Mouse (Mus musculus) forebrain, embryonic 13.5 days (tissue): Measurements from ENCODE around the gene Pde4a. TPM values are rescaled to one million over a fixed set of nuclear protein-coding genes. Genes with fewer than 3 reads are reported as not detected.

Experiments
- ATAC-seq: fragments of 200-750 bp; cut with Nextera tagmentation; 2 replicates; pipeline ENCODE4 v1.8.0; 2017
- H3K27ac ChIP-seq: fragments of 300-500 bp; sonication (generic); 2 replicates; pipeline ENCODE4 v1.5.1; 2015; ENCODE audit warnings: inconsistent platforms, mild to moderate bottlenecking, moderate library complexity
- H3K27me3 ChIP-seq: fragments of 300-500 bp; sonication (generic); 2 replicates; pipeline ENCODE4 v1.6.1; 2015; ENCODE audit warnings: mild to moderate bottlenecking, inconsistent platforms
- H3K36me3 ChIP-seq: fragments of 300-500 bp; sonication (generic); 2 replicates; pipeline ENCODE4 v1.6.1; 2015; ENCODE audit warnings: mild to moderate bottlenecking, inconsistent platforms; ENCODE audit not compliant: poor library complexity, severe bottlenecking
- H3K4me1 ChIP-seq: fragments of 300-500 bp; sonication (generic); 2 replicates; pipeline ENCODE4 v1.6.1; 2015; ENCODE audit warnings: inconsistent platforms
- H3K4me2 ChIP-seq: fragments of 300-500 bp; sonication (generic); 2 replicates; pipeline ENCODE4 v1.6.1; 2015; ENCODE audit warnings: inconsistent platforms, mild to moderate bottlenecking, moderate library complexity
- H3K4me3 ChIP-seq: fragments of 300-500 bp; sonication (generic); 2 replicates; pipeline ENCODE4 v1.5.1; 2015; ENCODE audit warnings: mild to moderate bottlenecking, inconsistent platforms
- H3K9ac ChIP-seq: fragments of 300-500 bp; sonication (generic); 2 replicates; pipeline ENCODE4 v1.6.1; 2015; ENCODE audit warnings: mild to moderate bottlenecking, inconsistent platforms
- H3K9me3 ChIP-seq: fragments of 300-500 bp; sonication (generic); replicated peaks from 2 replicates; pipeline ENCODE4 v1.6.1; 2016; ENCODE audit warnings: inconsistent platforms
- WGBS: fragments of 180-500 bp; shearing (Covaris S2); methylation state at CpG from one replicate; pipeline ENCODE4 v1.1.7; 2015; 5-methylcytosine and 5-hydroxymethylcytosine counted together
- polyA plus RNA-seq: library from polyadenylated mRNA; unstranded; fragments of >200 nt; fragmentation: Nextera tagmentation; extraction: Ambion mirVana; gene quantifications from 2 replicates; pipeline ENCODE4 v1.2.1, GENCODE M21; 2015

The Pde4a gene
- polyA plus RNA-seq, 1 experiment from 2014 or later: 15.7 TPM

DNA sequence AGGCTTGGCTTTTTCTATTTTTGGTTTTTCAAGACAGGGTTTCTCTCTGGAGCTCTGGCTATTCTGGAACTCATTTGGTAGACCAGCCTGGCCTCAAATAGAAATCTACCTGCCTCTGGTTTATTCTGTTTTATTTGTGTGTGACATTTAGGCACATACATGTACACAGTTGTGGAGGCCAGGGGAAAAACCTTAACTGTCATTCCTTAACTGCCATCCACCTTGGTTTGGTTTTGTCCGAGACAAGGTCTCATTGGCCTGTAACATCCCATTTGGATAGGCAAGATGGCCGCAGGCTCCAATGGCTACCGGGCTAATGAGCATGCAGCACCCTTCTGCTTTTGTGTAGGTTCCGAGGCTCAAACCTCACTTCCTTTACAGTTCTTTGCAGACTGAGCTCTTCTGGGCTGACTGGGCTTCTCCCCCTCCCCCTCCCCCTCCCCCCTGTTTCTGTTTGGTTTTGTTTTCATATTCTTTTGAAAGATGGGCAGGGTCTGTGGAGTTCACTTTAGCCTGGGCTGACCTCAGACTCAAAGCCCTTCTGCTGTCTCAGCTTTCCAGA, 30.1 kb upstream of the Pde4a start:
- ATAC-seq: no peak
- no peak overlapping the region for H3K9ac ChIP-seq
- WGBS: 79% methylated on average over 4 of the region's 4 CpGs

DNA sequence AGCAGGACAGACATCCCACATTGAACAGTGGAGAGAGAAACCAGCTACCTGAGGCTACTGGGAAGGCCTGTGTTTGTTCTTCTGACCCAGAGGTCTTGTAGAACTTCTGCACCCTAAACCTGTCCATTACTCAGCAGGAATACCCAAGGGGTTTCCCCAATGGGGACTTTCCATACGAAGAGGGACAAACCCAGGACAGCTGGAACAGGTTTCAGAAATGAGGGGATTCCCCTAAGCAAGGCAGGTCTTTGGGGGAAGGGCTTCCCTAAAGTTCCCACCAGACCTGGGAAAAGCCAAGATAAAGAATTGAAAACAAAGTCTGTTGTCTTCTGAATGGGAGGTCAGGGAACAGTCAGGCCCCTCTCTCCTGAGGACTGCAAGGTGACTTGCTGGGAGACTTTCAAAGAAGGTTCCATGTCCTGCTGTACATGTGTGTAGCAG, 29.6 kb upstream of the Pde4a start:
- peaks cover 44% of the 10 kb centered on the region for H3K36me3 ChIP-seq
- H3K4me3 ChIP-seq: no peak overlapping the region
- no peak overlapping the region for H3K4me2 ChIP-seq
- H3K9me3 ChIP-seq: no peaks in the 10 kb centered on the region
- no peak overlapping the region for H3K27ac ChIP-seq
- WGBS: 77% methylated on average over 1 of the region's 1 CpGs
- no peaks in the 10 kb centered on the region for H3K4me1 ChIP-seq
- no peak overlapping the region for H3K9ac ChIP-seq
- no peak for ATAC-seq
- no peaks in the 10 kb centered on the region for H3K27me3 ChIP-seq

More for the DNA sequence above, 30.1 kb upstream of the Pde4a start:
- H3K4me1 ChIP-seq: peaks cover 3% of the 10 kb centered on the region
- H3K36me3 ChIP-seq: peaks cover 39% of the 10 kb centered on the region
- H3K4me3 ChIP-seq: no peak overlapping the region
- no peak overlapping the region for H3K4me2 ChIP-seq
- H3K27me3 ChIP-seq: no peaks in the 10 kb centered on the region
- no peak overlapping the region for H3K27ac ChIP-seq
- H3K9me3 ChIP-seq: no peaks in the 10 kb centered on the region

DNA sequence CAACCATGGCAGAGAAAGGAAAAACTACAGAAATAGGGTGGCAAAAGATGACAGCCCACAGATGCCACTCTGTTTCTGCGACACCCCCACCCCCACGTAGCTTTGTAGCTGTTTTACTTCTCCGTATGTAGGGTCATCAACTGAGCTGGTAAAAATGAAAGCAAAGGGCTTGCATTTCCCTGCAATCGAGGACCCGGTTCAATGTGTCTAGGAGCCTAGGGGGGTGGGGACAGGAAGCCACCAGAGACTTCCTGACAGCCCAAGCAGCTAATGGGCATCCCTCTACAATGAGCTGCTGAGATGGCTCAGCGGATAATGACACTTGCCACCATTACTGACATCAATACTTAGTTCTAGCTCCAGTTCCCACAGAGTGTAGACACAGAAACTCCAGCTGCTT, 29.1 kb upstream of the Pde4a start:
- H3K4me3 ChIP-seq: no peak overlapping the region
- no peaks in the 10 kb centered on the region for H3K27me3 ChIP-seq
- ATAC-seq: no peak
- H3K4me1 ChIP-seq: no peaks in the 10 kb centered on the region
- H3K9me3 ChIP-seq: no peaks in the 10 kb centered on the region
- peaks cover 49% of the 10 kb centered on the region for H3K36me3 ChIP-seq
- H3K4me2 ChIP-seq: no peak overlapping the region
- 96% methylated on average over 6 of the region's 6 CpGs for WGBS
- no peak overlapping the region for H3K27ac ChIP-seq
- H3K9ac ChIP-seq: no peak overlapping the region

DNA sequence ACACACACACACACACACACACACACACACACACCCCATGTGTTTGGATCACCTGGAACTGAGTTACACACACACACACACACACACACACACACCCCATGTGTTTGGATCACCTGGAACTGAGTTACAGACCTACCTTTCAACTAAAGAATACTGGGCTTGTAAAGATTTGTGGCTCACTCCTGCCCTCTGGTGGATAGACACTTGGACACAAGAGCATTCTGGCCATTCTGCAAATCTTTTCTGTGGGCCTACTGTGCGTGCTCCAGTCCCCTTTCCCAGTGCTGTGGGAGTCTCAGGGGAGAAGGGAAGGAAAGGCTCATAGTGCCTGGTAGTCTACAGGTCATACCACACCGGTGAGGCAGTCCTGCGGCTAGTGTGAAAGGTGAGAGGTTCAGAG, 28.3 kb upstream of the Pde4a start:
- Histone ChIP-seq H3K27me3 (no peaks in the 10 kb centered on the region), H3K9me3 (no peaks in the 10 kb centered on the region), H3K36me3 (peaks cover 57% of the 10 kb centered on the region), H3K4me2 (no peak overlapping the region), H3K9ac (no peak overlapping the region), H3K4me1 (no peaks in the 10 kb centered on the region), H3K4me3 (no peak overlapping the region), H3K27ac (no peak overlapping the region)
- peak; percentile 48; the same call in 1 of the 2 replicates for ATAC-seq
- 53% methylated on average over 3 of the region's 3 CpGs for WGBS

DNA sequence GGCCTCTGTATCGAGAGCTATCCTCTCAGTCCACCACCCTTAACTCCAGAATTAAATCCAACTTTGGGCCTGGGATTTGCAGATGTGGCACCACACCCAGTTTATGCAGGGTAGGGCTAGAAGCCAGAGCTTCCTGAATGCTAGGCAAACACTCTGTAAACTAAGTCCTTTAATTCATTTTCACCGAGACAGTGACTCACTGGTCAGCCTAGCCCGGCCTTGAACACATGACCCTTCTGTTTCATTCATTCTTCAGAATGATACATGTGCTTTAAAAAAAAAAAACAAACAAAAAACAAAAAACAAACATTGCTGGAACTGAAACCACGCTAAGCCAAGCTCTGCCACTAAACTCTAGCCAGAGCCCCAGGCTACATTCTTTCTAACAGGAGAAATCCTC, 27.1 kb upstream of the Pde4a start:
- 89% methylated on average over 4 of the region's 4 CpGs for WGBS
- no peak overlapping the region for H3K27ac ChIP-seq
- H3K4me2 ChIP-seq: no peak overlapping the region
- no peak for ATAC-seq
- H3K36me3 ChIP-seq: peaks cover 69% of the 10 kb centered on the region
- H3K9ac ChIP-seq: no peak overlapping the region
- H3K27me3 ChIP-seq: no peaks in the 10 kb centered on the region
- no peaks in the 10 kb centered on the region for H3K4me1 ChIP-seq
- no peak overlapping the region for H3K4me3 ChIP-seq
- H3K9me3 ChIP-seq: no peaks in the 10 kb centered on the region

DNA sequence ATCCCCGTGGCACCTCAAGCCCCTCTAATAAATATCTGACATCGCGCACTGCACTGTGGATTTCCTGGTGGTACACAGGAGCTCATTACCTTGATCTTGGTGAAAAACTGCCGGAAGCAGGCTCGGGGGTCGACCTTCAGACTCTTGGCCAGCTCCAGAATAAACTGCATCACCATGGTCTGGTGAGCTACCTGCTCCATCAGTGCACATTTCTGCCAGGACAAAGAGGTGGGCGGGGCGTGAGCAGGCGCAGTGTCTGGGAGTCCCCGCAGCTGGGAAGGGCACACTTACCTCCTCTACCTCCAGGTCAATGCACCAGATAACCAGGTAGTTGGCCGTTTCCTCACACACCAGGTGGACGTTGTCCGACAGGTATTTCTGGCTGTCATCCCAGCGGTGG, 23.6 kb upstream of the Pde4a start:
- H3K4me1 ChIP-seq: peaks cover 8% of the 10 kb centered on the region
- no peaks in the 10 kb centered on the region for H3K27me3 ChIP-seq
- no peak overlapping the region for H3K4me3 ChIP-seq
- H3K9me3 ChIP-seq: no peaks in the 10 kb centered on the region
- H3K9ac ChIP-seq: no peak overlapping the region
- no peak overlapping the region for H3K27ac ChIP-seq
- ATAC-seq: no peak
- peaks cover 94% of the 10 kb centered on the region for H3K36me3 ChIP-seq
- WGBS: 95% methylated on average over 14 of the region's 14 CpGs
- H3K4me2 ChIP-seq: no peak overlapping the region

DNA sequence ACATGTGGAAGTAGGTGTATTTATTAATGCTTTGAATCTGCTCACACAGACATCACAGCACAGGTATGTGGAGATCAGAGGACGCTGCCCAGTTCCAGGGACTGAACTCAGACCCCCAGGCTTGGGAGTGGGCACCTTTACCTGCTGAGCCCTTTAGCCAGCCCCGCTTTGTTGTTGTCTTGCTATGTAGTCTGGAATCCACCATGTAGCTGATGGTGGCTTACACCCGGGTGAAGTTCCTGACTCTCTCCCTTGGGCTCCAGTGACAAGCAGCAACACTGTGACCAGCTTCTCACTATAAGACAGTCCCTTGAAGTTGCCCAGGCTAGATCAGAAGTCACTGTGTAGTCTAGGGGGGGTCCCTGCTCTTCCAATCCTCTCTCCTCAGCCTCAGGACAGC, 21.2 kb upstream of the Pde4a start:
- Histone ChIP-seq H3K9ac (no peak overlapping the region), H3K4me2 (no peak overlapping the region), H3K27ac (no peak overlapping the region), H3K36me3 (peaks cover 80% of the 10 kb centered on the region), H3K4me1 (peaks cover 33% of the 10 kb centered on the region), H3K4me3 (no peak overlapping the region), H3K9me3 (no peaks in the 10 kb centered on the region), H3K27me3 (no peaks in the 10 kb centered on the region)
- 93% methylated on average over 3 of the region's 3 CpGs for WGBS
- ATAC-seq: no peak

DNA sequence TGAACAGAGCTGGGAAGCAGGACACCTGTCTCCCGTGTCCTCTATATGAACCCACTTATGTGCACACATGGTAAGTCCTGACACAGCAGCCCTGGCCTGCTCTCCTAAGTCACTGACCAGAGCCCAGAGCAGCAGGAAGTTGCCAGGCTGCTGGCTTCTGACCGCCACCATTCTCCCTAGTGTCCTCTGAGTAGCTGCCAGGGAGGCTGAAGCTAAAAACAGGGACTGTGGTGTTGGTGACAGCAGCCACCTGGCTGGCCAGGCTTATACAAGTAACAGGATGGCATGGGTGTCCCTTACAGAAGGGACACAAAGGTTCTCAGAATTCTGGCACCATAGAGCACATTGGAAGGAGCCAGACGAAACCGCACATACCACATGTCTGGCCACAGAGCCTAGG, 20.1 kb upstream of the Pde4a start:
- Histone ChIP-seq H3K4me2 (no peak overlapping the region), H3K36me3 (peaks cover 70% of the 10 kb centered on the region), H3K27ac (no peak overlapping the region), H3K4me1 (peaks cover 33% of the 10 kb centered on the region), H3K27me3 (no peaks in the 10 kb centered on the region), H3K4me3 (no peak overlapping the region), H3K9me3 (no peaks in the 10 kb centered on the region), H3K9ac (no peak overlapping the region)
- 91% methylated on average over 4 of the region's 4 CpGs for WGBS
- ATAC-seq: no peak

DNA sequence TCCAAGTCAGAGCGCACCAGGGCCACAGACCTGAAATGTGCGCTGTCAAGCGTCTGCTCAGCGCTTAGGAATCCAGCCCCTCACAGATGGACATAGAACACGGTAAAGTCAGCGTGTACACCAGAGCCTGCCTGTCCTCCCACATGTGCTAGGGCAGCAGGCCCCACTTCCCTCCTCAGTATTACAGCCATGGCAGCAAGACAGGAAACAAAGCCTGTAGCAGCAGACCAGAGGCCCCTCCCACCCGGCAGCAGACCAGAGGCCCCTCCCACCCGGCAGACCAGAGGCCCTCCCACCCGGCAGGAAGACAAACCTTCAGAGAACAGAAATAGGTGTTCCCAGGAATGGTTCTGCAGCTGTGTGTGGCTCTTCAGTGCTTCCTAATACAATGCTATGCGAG, 18.8 kb upstream of the Pde4a start:
- H3K27me3 ChIP-seq: no peaks in the 10 kb centered on the region
- no peak for ATAC-seq
- H3K4me3 ChIP-seq: peak overlapping the region; percentile 3; the same call in 1 of the 2 replicates
- H3K9ac ChIP-seq: peak overlapping the region; percentile 51
- H3K9me3 ChIP-seq: no peaks in the 10 kb centered on the region
- H3K36me3 ChIP-seq: peaks cover 57% of the 10 kb centered on the region
- H3K4me1 ChIP-seq: peaks cover 33% of the 10 kb centered on the region
- 49% methylated on average over 10 of the region's 10 CpGs for WGBS
- H3K4me2 ChIP-seq: peak overlapping the region; percentile 94
- no peak overlapping the region for H3K27ac ChIP-seq

DNA sequence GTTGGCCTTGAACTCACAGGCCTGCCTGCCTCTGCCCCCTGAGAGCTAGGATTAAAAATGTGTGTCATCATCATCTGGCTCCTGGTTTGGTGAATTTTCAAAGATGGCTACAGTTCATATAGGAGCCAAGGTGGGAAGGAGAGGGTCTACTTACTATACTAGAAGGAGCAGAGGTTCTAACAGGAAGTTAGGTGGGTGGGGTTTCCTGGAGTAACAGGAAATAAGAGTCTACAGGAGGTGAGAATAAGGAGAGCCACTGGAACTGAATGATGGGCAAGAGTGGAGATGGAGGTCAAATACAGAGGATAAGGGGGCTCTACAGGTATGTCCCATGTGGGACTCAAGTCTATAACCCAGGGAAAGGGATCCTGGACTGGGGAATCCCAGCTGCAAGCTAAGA, 17.1 kb upstream of the Pde4a start:
- Histone ChIP-seq H3K27ac (no peak overlapping the region), H3K4me1 (peaks cover 39% of the 10 kb centered on the region), H3K9ac (peak overlapping the region; percentile 88), H3K27me3 (peaks cover 5% of the 10 kb centered on the region; the same call in 1 of the 2 replicates), H3K9me3 (no peaks in the 10 kb centered on the region), H3K4me3 (peak overlapping the region; percentile 91), H3K36me3 (peaks cover 40% of the 10 kb centered on the region), H3K4me2 (peak overlapping the region; percentile 94)
- no peak for ATAC-seq

DNA sequence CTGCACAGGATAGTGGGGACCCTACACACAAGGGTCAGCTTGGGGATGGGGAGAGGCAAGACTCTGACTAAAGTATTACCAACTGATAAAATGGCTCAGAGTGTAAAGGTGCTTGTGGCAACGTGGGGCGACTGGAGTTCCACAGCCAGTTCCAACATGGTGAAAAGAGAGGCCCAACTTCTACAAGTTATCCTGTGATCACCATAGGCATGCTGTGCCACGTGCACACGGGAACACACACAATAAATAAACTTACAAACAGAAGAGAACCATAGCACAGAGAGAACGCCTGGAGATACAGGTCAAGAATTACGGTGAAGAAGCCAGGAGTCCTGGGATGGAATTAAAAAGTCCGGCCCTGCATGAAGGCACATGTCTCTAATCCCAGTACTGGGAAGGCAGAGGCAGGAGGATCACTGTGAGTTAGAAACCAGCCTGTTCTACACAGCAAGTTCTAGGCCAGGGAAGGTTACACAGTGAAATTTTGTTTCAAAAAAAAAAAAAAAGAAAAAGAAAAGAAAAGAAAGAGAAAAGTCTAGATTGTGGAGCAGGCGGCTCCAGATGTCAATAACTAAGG, 16.3 kb upstream of the Pde4a start:
- Histone ChIP-seq H3K27me3 (peaks cover 10% of the 10 kb centered on the region), H3K9me3 (no peaks in the 10 kb centered on the region), H3K4me2 (peak overlapping the region; percentile 94), H3K9ac (peak overlapping the region; percentile 88), H3K36me3 (peaks cover 32% of the 10 kb centered on the region), H3K27ac (peak overlapping the region; percentile 74), H3K4me3 (peak overlapping the region; percentile 91), H3K4me1 (peaks cover 40% of the 10 kb centered on the region)
- no peak for ATAC-seq
- WGBS: 12% methylated on average over 8 of the region's 8 CpGs

DNA sequence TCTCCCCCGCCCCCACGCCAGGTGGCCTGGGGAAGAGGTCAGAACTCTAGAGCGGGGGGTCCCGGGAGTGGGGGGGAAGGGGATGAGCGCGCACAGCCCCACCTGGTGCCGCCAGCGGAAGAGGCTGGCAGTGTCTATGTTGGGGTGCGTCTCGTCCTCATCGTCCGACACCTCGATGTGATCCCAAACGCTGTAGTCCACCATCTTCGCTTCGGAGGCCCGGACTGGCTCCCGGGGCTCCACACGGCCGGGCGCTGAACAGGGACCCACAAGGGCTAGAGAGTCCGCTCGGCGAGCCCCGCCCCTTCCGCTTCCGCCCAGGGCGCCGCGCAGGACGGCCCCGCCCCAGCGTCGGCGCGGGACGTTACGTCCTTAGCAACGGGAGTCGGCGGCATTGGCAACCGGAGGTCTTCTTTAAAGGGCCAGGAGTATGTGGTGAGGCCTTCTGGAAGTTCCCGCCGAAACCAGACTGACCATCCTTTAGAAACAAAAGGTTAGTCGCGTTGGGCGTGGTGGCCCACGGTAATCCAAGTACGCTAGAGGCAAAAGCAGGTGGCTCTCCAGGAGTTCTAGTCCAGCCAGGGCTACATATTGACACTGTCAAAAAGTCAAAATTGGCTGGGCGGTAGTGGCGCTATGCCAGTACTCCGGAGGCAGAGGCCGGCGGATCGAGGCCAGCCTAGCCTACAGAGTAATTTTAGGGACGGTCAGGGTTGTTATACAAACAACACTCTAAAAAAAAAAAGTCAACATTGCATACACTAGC, 15.7 kb upstream of the Pde4a start, which contains the start of gene Cdc37:
Gene Cdc37 (minus strand): TSS at position 329 of the 766 bp plus-strand sequence.
- Histone ChIP-seq H3K4me1 (peaks cover 40% of the 10 kb centered on the region), H3K27me3 (peaks cover 10% of the 10 kb centered on the region), H3K9me3 (no peaks in the 10 kb centered on the region), H3K4me2 (peak within 1 kb of the TSS; percentile 94), H3K27ac (peak within 1 kb of the TSS; percentile 74), H3K36me3 (peaks cover 25% of the 10 kb centered on the region), H3K9ac (peak within 1 kb of the TSS; percentile 88), H3K4me3 (peak within 1 kb of the TSS; percentile 91)
- peak; percentile 98 for ATAC-seq
- 3% methylated on average over 56 of the region's 56 CpGs for WGBS
